Mouse (Mus musculus) mature B cell (primary cell): Measurements from ENCODE around the gene Chrng.

ENCODE experiments used
- in situ Hi-C: fragments of 300-500 bp; cut with MboI; formaldehyde crosslinking; loops from 2 replicates; pipeline ENCODE4 v1.14.3; 2019

Chrng gene

GRCm38 (mm10) chr1:87204465-87204864, at the start of gene Chrng:
Chrng (plus strand) TSS chr1:87204657.
- in situ Hi-C loops, result no loop called here

GRCm38 (mm10) chr1:87155531-87156198, 48.8 kb upstream of the Chrng start:
- in situ Hi-C loops, result no loop called here

GRCm38 (mm10) chr1:87156199-87156587, 48.3 kb upstream of the Chrng start, which contains the start of gene Ecel1:
Ecel1 (minus strand) TSS chr1:87156521.
- in situ Hi-C loops, result no loop called here

GRCm38 (mm10) chr1:87159396-87159795, 45.1 kb upstream of the Chrng start:
- in situ Hi-C loops, result no loop called here

GRCm38 (mm10) chr1:87164164-87164795, 40.2 kb upstream of the Chrng start:
- in situ Hi-C loops, result no loop called here

GRCm38 (mm10) chr1:87164796-87165184, 39.7 kb upstream of the Chrng start:
- in situ Hi-C loops, result no loop called here

- in situ Hi-C loops, result no loop called here
These were observed 34.0 kb upstream of the Chrng start for GRCm38 (mm10) chr1:87170458-87170857.

- in situ Hi-C loops, result no loop called here
These were observed 33.1 kb upstream of the Chrng start for GRCm38 (mm10) chr1:87171312-87171711.

GRCm38 (mm10) chr1:87172316-87172715, 32.1 kb upstream of the Chrng start:
- in situ Hi-C loops, result no loop called here

GRCm38 (mm10) chr1:87174006-87174955, 30.2 kb upstream of the Chrng start:
- in situ Hi-C loops, result no loop called here

GRCm38 (mm10) chr1:87175852-87176292, 28.6 kb upstream of the Chrng start:
- in situ Hi-C loops, result no loop called here

DNA sequence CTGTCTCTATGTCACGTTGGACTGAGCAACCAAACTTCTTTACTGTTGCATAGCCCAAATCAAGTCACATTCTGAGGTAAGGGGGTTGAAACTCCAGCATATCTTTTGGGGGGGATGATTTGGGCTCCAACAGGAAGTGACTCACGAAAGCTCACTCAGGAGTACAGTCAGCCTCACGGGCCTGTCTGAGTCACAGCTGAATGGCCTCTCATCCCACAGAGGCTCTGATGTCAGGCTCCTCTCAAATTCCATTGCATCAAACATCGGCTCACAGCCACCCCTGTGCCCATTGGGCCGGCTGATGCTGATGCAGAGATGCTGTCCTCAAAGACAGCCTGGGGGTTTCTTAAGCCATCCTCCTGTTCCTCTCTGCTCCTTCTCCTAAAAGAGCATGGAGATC, 23.6 kb upstream of the Chrng start:
- in situ Hi-C loops, result no loop called here

GRCm38 (mm10) chr1:87183013-87183412, 21.4 kb upstream of the Chrng start, which contains the start of gene Prss56:
Prss56 (plus strand) TSS chr1:87183313.
- in situ Hi-C loops, result no loop called here

- in situ Hi-C loops, result no loop called here
These were observed 20.3 kb upstream of the Chrng start for GRCm38 (mm10) chr1:87183998-87184750.

GRCm38 (mm10) chr1:87184751-87185139, 19.7 kb upstream of the Chrng start:
- in situ Hi-C loops, result no loop called here

DNA sequence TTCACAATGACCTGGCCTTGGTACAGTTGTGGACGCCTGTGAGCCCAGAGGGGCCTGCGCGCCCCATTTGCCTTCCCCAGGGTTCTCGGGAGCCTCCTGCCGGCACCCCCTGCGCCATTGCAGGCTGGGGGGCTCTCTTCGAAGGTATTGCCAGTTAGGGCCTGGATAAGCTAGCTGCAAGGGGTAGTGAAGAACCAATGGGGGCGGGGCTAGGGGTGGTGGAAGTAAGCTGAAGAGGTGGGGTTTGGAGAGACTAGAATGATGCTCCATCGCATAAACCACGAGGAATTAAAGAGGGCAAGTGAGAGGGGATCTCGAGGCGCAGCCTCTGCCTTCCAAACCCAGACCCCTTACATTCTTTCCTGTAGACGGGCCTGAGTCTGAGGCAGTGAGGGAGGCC, 18.9 kb upstream of the Chrng start:
- in situ Hi-C loops, result no loop called here

- in situ Hi-C loops, result no loop called here
These were observed 18.0 kb upstream of the Chrng start for GRCm38 (mm10) chr1:87186261-87187036.

GRCm38 (mm10) chr1:87187037-87187355, 17.5 kb upstream of the Chrng start:
- in situ Hi-C loops, result no loop called here

GRCm38 (mm10) chr1:87190429-87190828, 14.0 kb upstream of the Chrng start, which contains the start of gene Chrnd:
Chrnd (plus strand) TSS chr1:87190607.
- in situ Hi-C loops, result no loop called here

GRCm38 (mm10) chr1:87197296-87197695, 7.2 kb upstream of the Chrng start:
- in situ Hi-C loops, result no loop called here
